Mouse (Mus musculus) adrenal gland (tissue): ENCODE data around the gene B4galnt1.

Source experiments
- intact Hi-C: fragments of 180-260 bp; cut with DNase I; formaldehyde crosslinking; loops from one replicate; pipeline ENCODE4 v1.15.1; 2025

B4galnt1 gene

GRCm38 (mm10) chr10:127170002-127170401 lies 5.0 kb downstream of the B4galnt1 start:
- intact Hi-C loops = no loop called here

GRCm38 (mm10) chr10:127170837-127171272 lies 5.8 kb downstream of the B4galnt1 start:
- intact Hi-C loops = no loop called here

DNA sequence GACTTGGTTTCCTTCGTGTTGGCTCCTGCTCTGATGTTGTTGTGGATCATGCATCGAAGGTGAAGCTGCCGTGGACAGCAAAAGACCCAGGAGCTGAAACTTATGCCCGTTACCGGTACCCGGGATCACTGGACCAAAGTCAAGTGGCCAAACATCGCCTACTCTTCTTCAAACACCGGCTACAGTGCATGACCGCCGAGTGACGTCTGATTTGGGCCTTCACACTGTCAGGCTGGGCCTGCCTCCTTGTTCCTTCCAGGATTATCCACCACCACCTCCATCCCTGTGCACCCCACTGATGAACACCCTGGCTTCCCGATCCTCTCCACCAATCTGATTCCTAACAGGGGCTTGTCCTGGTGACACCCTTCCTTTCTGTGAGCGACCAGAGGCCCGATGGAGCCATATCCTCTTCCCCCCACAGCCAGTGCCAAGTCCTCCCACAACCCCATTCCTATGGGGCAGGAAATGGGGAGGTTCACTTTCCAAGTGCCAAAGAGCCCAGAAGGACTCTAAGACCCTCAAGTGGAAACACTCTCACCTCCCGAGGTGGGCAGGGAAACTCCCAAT lies 6.7 kb downstream of the B4galnt1 start:
- intact Hi-C loops = no loop called here

DNA sequence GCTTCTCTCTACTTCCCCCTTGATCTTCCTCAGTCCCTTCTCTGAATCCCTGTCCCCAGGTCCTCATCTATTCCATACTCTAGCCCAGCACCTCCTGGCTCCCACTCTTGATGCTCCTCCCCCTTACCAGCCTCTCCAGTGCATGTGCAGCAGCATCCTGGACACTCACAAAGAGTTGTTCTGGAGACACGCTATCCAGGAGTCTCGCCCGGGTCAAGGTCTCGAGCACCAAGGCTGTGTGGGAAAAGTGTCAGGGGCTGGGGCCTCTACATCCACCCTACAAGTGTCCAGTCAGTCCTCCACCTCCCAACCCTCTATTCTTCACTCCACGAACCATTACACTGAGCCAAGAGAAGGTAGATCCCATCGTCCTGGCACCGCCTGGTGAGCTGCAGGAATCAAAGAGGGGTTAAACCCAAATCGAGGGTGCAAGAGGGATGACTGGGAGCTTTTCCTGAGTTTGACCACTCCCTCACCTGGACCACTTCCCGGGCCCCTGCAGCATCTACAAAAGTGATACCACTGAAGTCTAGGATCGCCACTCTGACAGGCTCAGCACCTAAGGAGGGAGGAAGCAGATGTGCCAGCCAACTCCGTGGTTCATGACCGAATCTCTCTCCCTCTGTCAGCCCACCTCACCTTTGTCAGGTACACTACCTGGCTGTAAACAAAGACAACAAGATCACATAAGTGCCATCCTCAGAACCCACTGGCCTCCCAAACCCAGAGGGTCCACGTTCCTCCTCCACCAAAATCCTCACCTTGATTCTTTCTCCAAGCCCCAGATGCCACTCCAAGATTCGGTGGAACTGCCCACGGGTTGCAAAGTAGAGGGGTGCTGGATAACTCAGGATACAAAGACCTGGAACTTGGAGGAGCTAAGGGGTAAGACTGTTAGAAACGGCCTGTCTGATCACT lies 8.4 kb downstream of the B4galnt1 start:
- intact Hi-C loops = no loop called here

- intact Hi-C loops = no loop called here
Measured at GRCm38 (mm10) chr10:127174170-127174569, 9.1 kb downstream of the B4galnt1 start.

DNA sequence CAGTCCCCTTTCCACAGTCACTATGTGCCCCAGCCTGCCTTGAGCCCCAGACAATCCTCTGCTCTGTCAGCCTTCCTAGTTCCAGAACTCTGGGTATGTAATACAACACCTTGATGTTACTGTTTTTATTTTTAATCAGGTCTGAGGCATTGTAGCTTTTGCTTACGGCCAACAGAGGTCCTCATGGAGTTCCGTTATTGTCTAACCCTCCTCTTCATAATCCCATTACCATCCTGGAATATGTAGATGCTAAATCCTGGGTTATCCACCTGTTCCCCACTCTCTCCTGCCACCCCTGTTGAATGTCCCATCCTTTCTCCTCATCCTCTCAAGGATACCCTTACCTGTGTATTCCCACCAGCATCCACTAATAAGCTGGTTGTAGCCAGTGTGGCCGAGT lies 11.2 kb downstream of the B4galnt1 start:
- intact Hi-C loops = loop anchor here (2.0 to 5.0 kb wide), 2 partner anchors 53 to 151 kb away; no protein-coding TSS in a partner anchor

DNA sequence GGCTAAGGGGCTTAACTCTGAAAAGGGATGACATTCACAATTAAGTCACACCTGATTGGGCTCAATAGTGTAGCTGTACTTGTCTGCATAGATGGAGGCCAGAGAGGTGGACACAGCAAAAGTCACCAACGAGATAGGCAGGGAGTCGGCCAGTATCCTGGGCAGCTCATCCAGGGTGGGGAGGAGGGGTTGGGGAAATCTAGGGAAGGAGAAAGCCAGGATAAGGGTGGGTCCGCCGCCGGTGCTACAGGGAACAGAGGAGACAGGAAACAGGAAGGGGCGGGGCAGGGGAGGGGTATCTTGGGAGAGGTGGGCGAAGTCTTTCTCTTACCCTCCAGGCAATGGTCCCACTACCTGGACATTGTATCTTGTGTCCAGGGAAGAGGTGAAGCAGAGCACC lies 11.7 kb downstream of the B4galnt1 start:
- intact Hi-C loops = loop anchor here (2.0 to 5.0 kb wide), 2 partner anchors 52 to 151 kb away; no protein-coding TSS in a partner anchor

DNA sequence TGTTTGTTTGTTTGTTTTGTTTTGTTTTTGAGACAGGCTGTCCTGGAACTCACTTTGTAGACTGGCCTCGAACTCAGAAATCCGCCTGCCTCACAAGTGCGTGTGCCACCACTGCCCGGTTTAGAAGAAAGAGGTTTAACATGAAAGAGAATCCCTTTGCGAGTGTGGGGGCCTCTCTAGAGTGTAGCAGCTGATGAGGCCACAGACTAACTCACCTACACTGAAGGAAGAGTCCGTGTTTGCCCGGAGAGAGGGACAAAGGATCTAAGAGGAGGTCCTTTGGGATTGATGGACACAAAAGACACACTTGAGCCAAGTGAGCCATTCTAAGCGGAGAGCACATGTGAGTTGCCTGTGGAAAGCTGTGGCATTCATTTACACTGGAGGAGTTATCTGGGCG lies 12.2 kb downstream of the B4galnt1 start:
- intact Hi-C loops = loop anchor here (2.0 to 5.0 kb wide), 2 partner anchors 52 to 150 kb away; no protein-coding TSS in a partner anchor

DNA sequence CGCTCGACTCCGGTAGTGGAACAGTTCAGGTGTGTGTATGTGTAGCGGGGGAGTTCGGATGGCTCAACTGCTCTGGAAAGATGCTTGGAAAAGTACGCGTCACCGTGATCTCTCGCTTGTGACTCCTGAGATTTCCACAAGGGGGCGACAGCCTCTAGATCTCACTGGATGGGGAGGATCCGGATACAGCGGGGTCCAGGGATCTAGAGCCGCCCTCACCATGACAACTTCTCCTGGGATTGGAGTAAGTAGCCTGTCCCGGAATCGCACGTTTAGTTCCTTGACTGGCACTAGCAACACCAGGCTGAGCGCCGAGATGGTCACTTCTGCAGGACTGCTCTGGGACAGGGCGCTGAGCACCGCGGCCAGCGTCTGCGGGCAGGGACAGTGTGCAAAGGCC lies 12.7 kb downstream of the B4galnt1 start:
- intact Hi-C loops = loop anchor here (2.0 to 5.0 kb wide), 2 partner anchors 51 to 150 kb away; no protein-coding TSS in a partner anchor

- intact Hi-C loops = loop anchor here (5.0 kb wide), 1 partner anchor 149 kb away; no protein-coding TSS in a partner anchor
Measured at GRCm38 (mm10) chr10:127178286-127179027, 13.4 kb downstream of the B4galnt1 start.

DNA sequence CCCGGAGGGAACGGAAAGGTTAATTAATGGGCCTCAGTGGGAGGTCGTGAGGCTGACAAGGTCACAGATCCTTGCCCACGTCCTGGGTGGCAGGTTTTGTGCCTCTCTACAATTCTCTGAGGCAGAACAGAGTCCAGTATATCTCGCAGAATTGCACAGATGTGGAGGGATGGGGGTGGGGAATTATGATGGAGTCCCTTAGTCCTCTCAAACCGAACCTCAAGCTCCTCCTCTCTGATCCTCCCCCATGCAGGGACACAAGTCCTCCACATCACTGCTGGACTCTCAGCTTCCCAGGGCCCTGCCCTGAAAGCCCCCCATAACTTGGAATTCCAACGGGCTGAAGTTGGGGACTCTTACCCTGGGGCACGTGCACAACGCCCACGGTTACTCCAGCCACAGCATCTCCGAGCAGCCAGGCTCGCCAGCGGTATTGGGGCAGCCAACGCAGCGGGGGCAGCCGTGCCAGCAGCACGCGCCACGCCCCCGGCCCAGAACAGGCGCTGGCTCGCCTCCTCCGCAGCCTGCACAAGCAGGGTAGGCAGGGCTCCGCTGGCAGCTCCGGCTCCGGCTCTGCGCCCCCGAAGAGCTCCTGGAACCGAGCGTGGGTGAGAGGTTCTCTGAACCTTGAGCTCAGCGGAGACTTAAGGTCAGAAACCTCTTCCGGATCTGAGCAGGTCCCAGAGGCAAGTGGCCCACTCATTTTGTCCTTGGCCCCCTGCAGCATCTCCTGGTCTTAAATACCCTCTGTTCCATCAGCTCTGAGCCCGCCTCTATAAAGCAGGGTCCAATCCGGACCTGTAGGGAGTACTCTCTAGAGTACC lies 15.1 kb downstream of the B4galnt1 start, which contains the start of gene Slc26a10:
TSS of gene Slc26a10 (minus strand) at position 775 of the 824 bp plus-strand sequence.
- intact Hi-C loops = loop anchor here (5.0 kb wide), 1 partner anchor 147 kb away; no protein-coding TSS in a partner anchor

GRCm38 (mm10) chr10:127180695-127181047 lies 15.6 kb downstream of the B4galnt1 start:
- intact Hi-C loops = no loop called here

DNA sequence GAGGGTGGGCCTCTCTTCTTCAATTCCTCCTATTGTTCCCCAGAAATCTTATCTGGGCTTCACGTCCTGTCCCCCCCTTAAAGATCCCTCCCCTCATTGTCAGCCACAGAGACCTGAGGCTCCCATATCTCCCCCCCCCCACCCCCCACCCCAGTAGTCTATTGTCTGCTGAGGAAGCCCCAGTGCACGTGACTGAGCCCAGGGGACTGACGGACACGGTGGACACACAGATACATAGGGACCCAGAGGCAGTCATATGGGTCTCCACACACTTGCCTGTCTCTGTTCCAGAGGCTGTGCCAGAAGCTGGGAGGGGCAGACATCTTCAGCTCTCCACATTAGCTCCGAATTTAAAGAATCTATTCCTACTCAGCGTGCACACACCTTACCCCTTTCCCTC lies 16.5 kb downstream of the B4galnt1 start:
- intact Hi-C loops = no loop called here

GRCm38 (mm10) chr10:127182624-127183023 lies 17.6 kb downstream of the B4galnt1 start:
- intact Hi-C loops = no loop called here

DNA sequence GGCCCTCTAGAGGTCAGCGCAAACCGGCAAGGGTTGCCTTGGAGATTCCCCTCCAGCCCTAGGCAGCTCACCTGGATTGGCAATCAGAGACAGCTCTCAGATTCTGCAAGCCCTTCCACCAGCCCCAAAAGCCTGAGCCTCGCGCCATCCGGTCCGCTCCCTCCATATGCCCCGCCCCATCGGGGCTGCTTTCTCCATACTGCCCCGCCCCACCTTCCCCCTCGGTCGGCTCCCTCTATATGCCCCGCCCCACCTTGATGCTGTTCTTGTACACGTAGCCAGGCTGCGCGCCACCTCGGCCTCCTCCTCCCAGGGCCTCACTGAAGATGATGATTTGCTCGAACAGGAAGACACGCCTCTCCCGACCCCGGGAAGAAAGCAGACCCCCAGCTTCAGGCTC lies 18.7 kb downstream of the B4galnt1 start:
- intact Hi-C loops = no loop called here

- intact Hi-C loops = no loop called here
Measured at GRCm38 (mm10) chr10:127185101-127185500, 20.1 kb downstream of the B4galnt1 start.

GRCm38 (mm10) chr10:127185506-127185905 lies 20.5 kb downstream of the B4galnt1 start:
- intact Hi-C loops = no loop called here

DNA sequence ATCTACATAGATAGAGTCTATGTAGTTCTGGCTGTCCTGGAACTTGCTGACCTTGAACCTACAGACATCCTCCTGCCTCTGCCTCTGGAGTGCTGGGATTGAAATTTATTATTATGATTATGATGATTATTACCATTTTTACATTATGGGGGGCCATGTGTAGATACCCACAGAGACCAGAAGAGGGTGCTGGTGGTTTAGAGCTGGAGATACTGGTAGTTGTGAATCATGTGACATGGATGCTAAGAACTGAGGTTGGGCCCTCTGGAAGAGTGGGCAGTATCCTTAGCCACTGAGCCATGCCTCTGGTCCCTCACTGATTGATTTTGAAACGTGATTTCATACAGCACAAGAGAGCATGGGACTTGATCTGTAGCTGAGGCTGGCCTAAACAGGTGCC lies 21.4 kb downstream of the B4galnt1 start:
- intact Hi-C loops = no loop called here

DNA sequence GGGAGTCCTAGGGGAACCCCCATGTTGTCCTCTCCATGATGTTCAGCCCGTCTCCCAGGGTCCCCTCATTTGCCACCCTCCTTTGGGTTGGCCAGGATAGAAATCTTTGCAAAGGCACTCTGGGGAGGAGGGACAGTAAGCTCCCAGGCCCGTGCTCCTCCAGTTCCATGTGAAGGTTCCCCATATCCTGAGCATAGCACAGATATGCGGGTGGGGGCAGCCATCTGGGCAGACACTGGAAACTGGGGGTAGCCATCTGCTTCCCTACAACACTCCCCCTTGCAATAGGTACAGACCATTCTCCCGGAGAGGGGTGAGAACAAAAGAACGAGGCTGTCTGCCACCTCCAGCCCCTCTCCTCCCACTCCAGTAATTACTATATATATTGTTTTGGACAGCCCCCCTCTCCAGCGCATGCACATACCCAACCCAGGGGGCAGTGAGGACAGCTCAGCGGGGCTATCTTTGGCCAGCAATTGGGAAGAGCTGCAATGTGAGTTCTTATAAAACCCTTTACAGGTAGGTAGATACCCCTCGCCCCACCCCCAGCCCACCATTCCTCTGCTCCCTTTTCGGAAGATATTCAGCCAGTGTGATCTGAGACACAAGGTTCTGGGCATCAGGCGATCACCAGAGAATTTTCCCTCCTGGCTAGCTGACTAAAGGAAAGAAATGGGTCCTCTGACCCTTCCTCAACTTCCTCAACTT lies 22.5 kb downstream of the B4galnt1 start:
- intact Hi-C loops = no loop called here

GRCm38 (mm10) chr10:127188079-127188453 lies 23.0 kb downstream of the B4galnt1 start:
- intact Hi-C loops = no loop called here
